Mouse (Mus musculus): ENCODE data around the gene Psg28.

Psg28 gene

GRCm38 (mm10) chr7:18431941-18432340 is at the start of gene Psg28:
Gene Psg28, minus strand, starts transcription at chr7:18432041.
- in situ Hi-C loops (cut with MboI; ENCODE audit: low pct_unique_long_range_greater_than_20kb in 1 of 2, low sequenced_read_pairs in 2 of 2, unreplicated experiment in 1 of 2), result loop anchor here (5.0 kb wide), 1 partner anchor 55 kb away; no protein-coding TSS in a partner anchor

- in situ Hi-C loops (cut with MboI; ENCODE audit: low pct_unique_long_range_greater_than_20kb in 1 of 2, low sequenced_read_pairs in 2 of 2, unreplicated experiment in 1 of 2), result no loop called here
These were observed 28.4 kb downstream of the Psg28 start for GRCm38 (mm10) chr7:18403407-18403806.

- in situ Hi-C loops (cut with MboI; ENCODE audit: low pct_unique_long_range_greater_than_20kb in 1 of 2, low sequenced_read_pairs in 2 of 2, unreplicated experiment in 1 of 2), result no loop called here
These were observed 29.2 kb downstream of the Psg28 start for GRCm38 (mm10) chr7:18402527-18403237.

GRCm38 (mm10) chr7:18391483-18391882 is 40.4 kb downstream of the Psg28 start:
- in situ Hi-C loops (cut with MboI; ENCODE audit: low pct_unique_long_range_greater_than_20kb in 1 of 2, low sequenced_read_pairs in 2 of 2, unreplicated experiment in 1 of 2), result loop anchor here in 1 of 2 experiments (10.0 kb wide), 1 partner anchor 127 kb away; no protein-coding TSS in a partner anchor

GRCm38 (mm10) chr7:18378295-18378694 is 53.5 kb downstream of the Psg28 start:
- in situ Hi-C loops (cut with MboI; ENCODE audit: low pct_unique_long_range_greater_than_20kb in 1 of 2, low sequenced_read_pairs in 2 of 2, unreplicated experiment in 1 of 2), result no loop called here
